Mouse (Mus musculus): ENCODE data around the gene Oog3. TPM values are rescaled to one million over a fixed set of nuclear protein-coding genes. Genes with fewer than 3 reads are reported as not detected.

Gene Oog3
- not detected in 2 replicates for polyA plus RNA-seq (2012; rRNA removed)

GRCm38 (mm10) chr4:144162563-144162962, at the start of gene Oog3:
Gene Oog3, minus strand, starts transcription at chr4:144162663.

GRCm38 (mm10) chr4:144190419-144190818, 28.0 kb upstream of the Oog3 start, which contains the start of gene Oog2:
Gene Oog2, plus strand, starts transcription at chr4:144190719.

Other genes starting within 250 kb of the Oog3 start
- not detected in 2 replicates for gene Pramef25, start 211.6 kb downstream of the Oog3 start, polyA plus RNA-seq (2012; rRNA removed)
- gene Gm13101, start 195.7 kb downstream of the Oog3 start, polyA plus RNA-seq (2012; rRNA removed), result not detected in 2 replicates
- gene Pramef17, start 168.3 kb downstream of the Oog3 start, polyA plus RNA-seq (2012; rRNA removed), result not detected in 2 replicates
- not detected in 2 replicates for gene Pramel4, start 103.5 kb downstream of the Oog3 start, polyA plus RNA-seq (2012; rRNA removed)
- gene Gm13102, start 56.2 kb downstream of the Oog3 start, polyA plus RNA-seq (2012; rRNA removed), result not detected in 2 replicates
- not detected in 2 replicates for gene Oog2, start 28.1 kb upstream of the Oog3 start, polyA plus RNA-seq (2012; rRNA removed)
- not detected in 2 replicates for gene C87977, start 50.7 kb upstream of the Oog3 start, polyA plus RNA-seq (2012; rRNA removed)
- gene Pramel5, start 117.8 kb upstream of the Oog3 start, polyA plus RNA-seq (2012; rRNA removed), result not detected in 2 replicates
- not detected in 2 replicates for gene Gm13128, start 167.6 kb upstream of the Oog3 start, polyA plus RNA-seq (2012; rRNA removed)
- gene Gm13119, start 195.3 kb upstream of the Oog3 start, polyA plus RNA-seq (2012; rRNA removed), result not detected in 2 replicates
- not detected in 2 replicates for gene Pramef20, start 215.3 kb upstream of the Oog3 start, polyA plus RNA-seq (2012; rRNA removed)
- not detected in 2 replicates for gene Pramef12, start 245.8 kb upstream of the Oog3 start, polyA plus RNA-seq (2012; rRNA removed)